Mouse (Mus musculus): ENCODE data around the gene Gm8882. TPM values are rescaled to one million over a fixed set of nuclear protein-coding genes. Genes with fewer than 3 reads are reported as not detected.
"Not testable (repeated sequence)": the region's sequence is repeated elsewhere in the genome, so short reads cannot be mapped to it uniquely, and the experiment has no call there.

Gene Gm8882
- not detected for total RNA-seq (2021)
- long read RNA-seq, experiment 1, result 0 reads
- long read RNA-seq, experiment 2, result 0 reads

GRCm38 (mm10) chr6:132364034-132364433 lies at the start of gene Gm8882:
Gene Gm8882 (minus strand): TSS chr6:132364134.
- DNase-seq, result not testable (repeated sequence)

- DNase-seq, result not testable (repeated sequence)
Measured at GRCm38 (mm10) chr6:132314657-132315056, 49.3 kb downstream of the Gm8882 start, which contains the start of gene Prpmp5. Gene Prpmp5 (minus strand): TSS chr6:132314757.

Other genes with a start within 250 kb of the Gm8882 start
- not detected for gene Prb1, start 153.6 kb downstream of the Gm8882 start, total RNA-seq (2021)
- not detected for gene Prpmp5, start 49.4 kb downstream of the Gm8882 start, total RNA-seq (2021)
- not detected for gene Prh1, start 205.7 kb upstream of the Gm8882 start, total RNA-seq (2021)
- gene Prp2, start 231.8 kb upstream of the Gm8882 start, total RNA-seq (2021), result not detected

All from gastrocnemius, postnatal 10 days (tissue).